Mouse (Mus musculus) heart, embryonic 15.5 days (tissue): ENCODE measurements at regions not wholly inside any gene's neighbourhood (a gene's known extent, or its start where the extent isn't known, plus 50 kb on each side); places are given as distances from the start of the nearest gene placed in this dataset.

Experiments
- ATAC-seq: fragments of 200-750 bp; cut with Nextera tagmentation; replicated peaks from 2 replicates; pipeline ENCODE4 v1.8.0; 2017; ENCODE audit warnings: low read depth, moderate TSS enrichment; ENCODE audit not compliant: insufficient number of reproducible peaks, insufficient read depth, low FRiP score
- H3K27ac ChIP-seq: fragments of 300-500 bp; sonication (generic); 2 replicates; pipeline ENCODE4 v1.5.1; 2015; ENCODE audit warnings: mild to moderate bottlenecking, inconsistent platforms
- H3K27me3 ChIP-seq: fragments of 300-500 bp; sonication (generic); 2 replicates; pipeline ENCODE4 v1.6.1; 2015; ENCODE audit warnings: inconsistent platforms
- H3K36me3 ChIP-seq: fragments of 300-500 bp; sonication (generic); 2 replicates; pipeline ENCODE4 v1.6.1; 2015; ENCODE audit warnings: mild to moderate bottlenecking, inconsistent platforms
- H3K4me1 ChIP-seq: fragments of 300-500 bp; sonication (generic); replicated peaks from 2 replicates; pipeline ENCODE4 v1.6.1; 2015; ENCODE audit warnings: inconsistent platforms
- H3K4me2 ChIP-seq: fragments of 300-500 bp; sonication (generic); 2 replicates; pipeline ENCODE4 v1.6.1; 2015; ENCODE audit warnings: inconsistent platforms, mild to moderate bottlenecking, moderate library complexity
- H3K4me3 ChIP-seq: fragments of 300-500 bp; sonication (generic); 2 replicates; pipeline ENCODE4 v1.5.1; 2015; ENCODE audit warnings: mild to moderate bottlenecking, inconsistent platforms
- H3K9ac ChIP-seq: fragments of 300-500 bp; sonication (generic); 2 replicates; pipeline ENCODE4 v1.6.1; 2015; ENCODE audit warnings: mild to moderate bottlenecking, inconsistent platforms
- H3K9me3 ChIP-seq: fragments of 300-500 bp; sonication (generic); replicated peaks from 2 replicates; pipeline ENCODE4 v1.6.1; 2016; ENCODE audit warnings: inconsistent platforms
- WGBS: fragments of 180-500 bp; shearing (Covaris S2); methylation state at CpG from one replicate; pipeline ENCODE4 v1.1.7; 2015; ENCODE audit warnings: mixed read lengths; 5-methylcytosine and 5-hydroxymethylcytosine counted together

GRCm38 (mm10) chr1:185628401-185628800, 173.8 kb downstream of the Slc30a10 start:
- no peak overlapping the region for H3K9ac ChIP-seq
- WGBS = 59% methylated on average over 3 of the region's 3 CpGs
- no peaks in the 10 kb centered on the region for H3K4me1 ChIP-seq
- H3K4me3 ChIP-seq = no peak overlapping the region
- no peak for ATAC-seq
- no peaks in the 10 kb centered on the region for H3K36me3 ChIP-seq
- H3K4me2 ChIP-seq = no peak overlapping the region
- no peaks in the 10 kb centered on the region for H3K9me3 ChIP-seq
- no peak overlapping the region for H3K27ac ChIP-seq
- H3K27me3 ChIP-seq = no peaks in the 10 kb centered on the region

- Histone ChIP-seq H3K4me3 (no peak overlapping the region), H3K27ac (no peak overlapping the region), H3K27me3 (no peaks in the 10 kb centered on the region), H3K4me2 (no peak overlapping the region), H3K36me3 (no peaks in the 10 kb centered on the region), H3K4me1 (no peaks in the 10 kb centered on the region), H3K9me3 (no peaks in the 10 kb centered on the region), H3K9ac (no peak overlapping the region)
- ATAC-seq = no peak
- 82% methylated on average over 9 of the region's 9 CpGs for WGBS
Measured at GRCm38 (mm10) chr1:185629976-185630375, 175.3 kb downstream of the Slc30a10 start.

DNA sequence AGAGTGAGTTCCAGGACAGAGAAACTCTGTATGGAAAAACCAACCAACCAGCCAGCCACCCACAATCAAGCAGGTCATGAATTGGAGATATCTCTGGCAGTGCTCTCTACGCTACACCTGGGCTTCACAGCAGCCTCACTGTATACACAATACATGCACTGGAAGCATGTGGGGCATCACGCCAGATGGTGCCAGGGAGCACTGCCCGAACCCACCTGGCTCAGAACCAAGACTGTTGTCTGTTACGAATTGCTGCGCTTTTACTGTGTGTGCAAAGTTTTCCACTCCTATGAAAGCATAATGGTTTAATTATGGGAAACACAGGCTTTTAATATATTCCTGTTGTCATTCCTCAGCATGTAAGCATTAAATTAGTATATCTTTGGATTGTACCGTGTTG, 184.0 kb downstream of the Slc30a10 start:
- H3K9ac ChIP-seq = no peak overlapping the region
- H3K27ac ChIP-seq = no peak overlapping the region
- H3K4me2 ChIP-seq = no peak overlapping the region
- H3K9me3 ChIP-seq = no peaks in the 10 kb centered on the region
- no peaks in the 10 kb centered on the region for H3K4me1 ChIP-seq
- H3K36me3 ChIP-seq = no peaks in the 10 kb centered on the region
- ATAC-seq = no peak
- H3K4me3 ChIP-seq = no peak overlapping the region
- WGBS = 87% methylated on average over 6 of the region's 6 CpGs
- no peaks in the 10 kb centered on the region for H3K27me3 ChIP-seq

- Histone ChIP-seq H3K4me2 (no peak overlapping the region), H3K27ac (no peak overlapping the region), H3K9me3 (no peaks in the 10 kb centered on the region), H3K4me3 (no peak overlapping the region), H3K27me3 (no peaks in the 10 kb centered on the region), H3K36me3 (no peaks in the 10 kb centered on the region), H3K4me1 (no peaks in the 10 kb centered on the region), H3K9ac (no peak overlapping the region)
- ATAC-seq = no peak
- WGBS = 92% methylated on average over 1 of the region's 1 CpGs
Measured at GRCm38 (mm10) chr1:185639486-185639885, 184.8 kb downstream of the Slc30a10 start.

GRCm38 (mm10) chr1:185644026-185644425, 189.4 kb downstream of the Slc30a10 start:
- Histone ChIP-seq H3K36me3 (no peaks in the 10 kb centered on the region), H3K27me3 (no peaks in the 10 kb centered on the region), H3K4me3 (no peak overlapping the region), H3K27ac (no peak overlapping the region), H3K4me1 (no peaks in the 10 kb centered on the region), H3K9me3 (no peaks in the 10 kb centered on the region), H3K4me2 (no peak overlapping the region), H3K9ac (no peak overlapping the region)
- WGBS = 48% methylated on average over 7 of the region's 7 CpGs
- ATAC-seq = no peak

DNA sequence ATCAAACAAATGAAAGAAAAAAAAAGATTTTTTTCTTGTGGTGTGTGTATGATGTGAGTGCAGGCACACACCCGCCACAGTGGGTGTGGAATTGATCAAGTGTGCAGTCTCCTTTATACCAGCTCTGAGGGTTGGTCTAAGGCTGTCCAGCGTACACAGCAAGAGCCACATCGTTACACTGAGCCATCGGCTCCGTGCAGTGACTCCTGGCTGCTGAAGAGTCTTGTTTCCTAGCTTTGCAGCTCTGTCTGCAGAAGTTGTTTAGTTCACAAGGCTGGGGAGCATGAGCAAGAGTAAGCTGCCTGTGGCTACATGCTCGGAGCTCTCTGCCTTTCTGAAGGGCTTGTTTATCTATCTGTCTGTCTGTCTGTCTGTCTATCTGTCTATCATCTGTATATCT, 193.5 kb downstream of the Slc30a10 start:
- no peak overlapping the region for H3K4me2 ChIP-seq
- H3K27ac ChIP-seq = no peak overlapping the region
- no peak overlapping the region for H3K9ac ChIP-seq
- H3K36me3 ChIP-seq = no peaks in the 10 kb centered on the region
- no peaks in the 10 kb centered on the region for H3K27me3 ChIP-seq
- no peak for ATAC-seq
- H3K4me1 ChIP-seq = no peaks in the 10 kb centered on the region
- no peaks in the 10 kb centered on the region for H3K9me3 ChIP-seq
- no peak overlapping the region for H3K4me3 ChIP-seq
- WGBS = 87% methylated on average over 6 of the region's 6 CpGs

- Histone ChIP-seq H3K9me3 (no peaks in the 10 kb centered on the region), H3K27ac (no peak overlapping the region), H3K4me2 (no peak overlapping the region), H3K27me3 (no peaks in the 10 kb centered on the region), H3K4me1 (no peaks in the 10 kb centered on the region), H3K4me3 (no peak overlapping the region), H3K9ac (no peak overlapping the region), H3K36me3 (no peaks in the 10 kb centered on the region)
- WGBS = 69% methylated on average over 4 of the region's 4 CpGs
- no peak for ATAC-seq
Measured at GRCm38 (mm10) chr1:185648926-185649325, 194.3 kb downstream of the Slc30a10 start.

DNA sequence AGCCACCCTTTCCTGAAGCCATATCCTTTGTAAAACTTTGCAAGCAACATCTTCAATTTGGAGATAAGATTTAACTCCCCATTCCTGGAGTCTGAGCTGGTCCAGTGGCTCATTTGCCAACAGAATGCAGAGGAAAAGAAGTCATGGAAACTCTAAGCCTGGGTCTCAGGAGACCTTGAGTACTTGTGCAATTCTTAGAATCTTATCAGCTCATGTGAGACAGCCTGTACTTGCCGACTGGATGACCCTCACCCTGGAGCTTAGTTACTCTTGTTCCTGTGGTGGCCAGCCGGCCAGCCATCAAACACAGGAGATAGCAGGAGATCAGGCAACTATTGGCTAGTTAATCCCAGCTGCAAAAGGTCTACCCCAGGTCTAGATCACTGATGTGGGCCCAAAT, 196.3 kb downstream of the Slc30a10 start:
- H3K9ac ChIP-seq = no peak overlapping the region
- 22% methylated on average over 2 of the region's 2 CpGs for WGBS
- ATAC-seq = no peak

DNA sequence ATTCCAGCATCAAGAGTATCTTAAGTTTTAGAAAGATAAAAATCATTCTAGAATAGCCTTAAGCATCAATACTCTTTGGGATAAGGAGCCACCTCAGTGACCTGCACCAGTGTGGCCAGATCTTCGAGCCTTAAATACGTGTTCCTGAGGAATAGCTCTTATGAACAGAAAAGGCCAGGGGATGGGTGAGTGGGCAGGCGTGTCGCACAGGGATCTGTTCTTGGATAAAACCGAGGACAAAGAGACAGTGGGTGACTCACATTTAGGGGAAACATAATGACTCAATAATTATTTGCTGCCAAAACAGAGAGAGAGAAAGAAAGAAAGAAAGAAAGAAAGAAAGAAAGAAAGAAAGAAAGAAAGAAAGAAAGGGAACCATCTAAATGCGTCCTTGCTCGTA, 200.4 kb downstream of the Slc30a10 start:
- Histone ChIP-seq H3K27me3 (no peaks in the 10 kb centered on the region), H3K36me3 (no peaks in the 10 kb centered on the region), H3K4me3 (no peak overlapping the region), H3K4me1 (no peaks in the 10 kb centered on the region), H3K27ac (no peak overlapping the region), H3K9ac (no peak overlapping the region), H3K9me3 (no peaks in the 10 kb centered on the region), H3K4me2 (no peak overlapping the region)
- 88% methylated on average over 7 of the region's 7 CpGs for WGBS
- ATAC-seq = no peak

More for the DNA sequence above, 196.3 kb downstream of the Slc30a10 start:
- no peaks in the 10 kb centered on the region for H3K27me3 ChIP-seq
- no peak overlapping the region for H3K4me2 ChIP-seq
- H3K4me1 ChIP-seq = no peaks in the 10 kb centered on the region
- H3K27ac ChIP-seq = no peak overlapping the region
- no peaks in the 10 kb centered on the region for H3K36me3 ChIP-seq
- no peaks in the 10 kb centered on the region for H3K9me3 ChIP-seq
- H3K4me3 ChIP-seq = no peak overlapping the region

DNA sequence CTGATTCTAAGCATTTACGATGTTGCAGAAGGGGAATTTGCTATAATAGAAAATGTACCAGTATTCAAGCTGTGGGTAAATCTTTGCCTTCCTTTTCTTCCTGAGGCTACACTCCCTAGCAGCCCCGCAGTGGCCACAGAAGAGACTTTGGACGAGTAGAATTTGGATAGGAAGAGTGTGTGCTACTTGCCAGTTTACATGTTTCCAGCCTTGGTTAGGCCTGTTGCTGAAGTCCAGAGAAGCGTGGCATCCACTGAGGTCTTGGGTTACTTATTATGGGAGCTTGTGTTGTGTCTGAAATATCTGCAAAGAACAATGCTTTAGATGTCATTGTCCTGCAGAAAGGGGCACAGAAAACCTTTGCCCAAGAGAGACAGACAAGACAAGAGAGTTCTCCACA, 200.8 kb downstream of the Slc30a10 start:
- ATAC-seq = no peak
- no peak overlapping the region for H3K4me3 ChIP-seq
- no peaks in the 10 kb centered on the region for H3K9me3 ChIP-seq
- no peaks in the 10 kb centered on the region for H3K27me3 ChIP-seq
- no peaks in the 10 kb centered on the region for H3K36me3 ChIP-seq
- H3K9ac ChIP-seq = no peak overlapping the region
- H3K4me2 ChIP-seq = no peak overlapping the region
- no peak overlapping the region for H3K27ac ChIP-seq
- WGBS = 81% methylated on average over 4 of the region's 4 CpGs
- no peaks in the 10 kb centered on the region for H3K4me1 ChIP-seq

- H3K27ac ChIP-seq = no peak overlapping the region
- no peak overlapping the region for H3K4me3 ChIP-seq
- ATAC-seq = no peak
- 83% methylated on average over 8 of the region's 8 CpGs for WGBS
- no peaks in the 10 kb centered on the region for H3K9me3 ChIP-seq
- no peak overlapping the region for H3K9ac ChIP-seq
- no peaks in the 10 kb centered on the region for H3K27me3 ChIP-seq
- H3K36me3 ChIP-seq = no peaks in the 10 kb centered on the region
- H3K4me2 ChIP-seq = no peak overlapping the region
- H3K4me1 ChIP-seq = no peaks in the 10 kb centered on the region
Measured at GRCm38 (mm10) chr1:185657286-185657685, 202.6 kb downstream of the Slc30a10 start.

GRCm38 (mm10) chr1:185659476-185659875, 204.8 kb downstream of the Slc30a10 start:
- 43% methylated on average over 5 of the region's 5 CpGs for WGBS

More at GRCm38 (mm10) chr1:185659476-185659875, 204.8 kb downstream of the Slc30a10 start:
- H3K4me3 ChIP-seq = no peak overlapping the region
- H3K36me3 ChIP-seq = no peaks in the 10 kb centered on the region
- H3K27ac ChIP-seq = no peak overlapping the region
- no peak for ATAC-seq
- no peaks in the 10 kb centered on the region for H3K9me3 ChIP-seq
- no peak overlapping the region for H3K9ac ChIP-seq
- no peaks in the 10 kb centered on the region for H3K4me1 ChIP-seq
- H3K4me2 ChIP-seq = no peak overlapping the region
- no peaks in the 10 kb centered on the region for H3K27me3 ChIP-seq
